11 mouse cellular contexts compared by ENCODE assay signal in genomic region chr7:84135799-84136700, GRCm38 (mm10). TPM values are rescaled to one million over a fixed set of nuclear protein-coding genes. Genes with fewer than 3 reads are reported as not detected.
A peak's percentile ranks its signal among the peaks of the same experiment; 100 is the strongest.
DNase-seq lines count a peak whose midpoint lies in the region; ATAC-seq and TF ChIP-seq lines count a peak whose summit lies in the region.
"Had no signal": no experiment of that assay in that cellular context is flagged by ENCODE, and none has a peak within 500 bp of the region (broad histone marks: within the 10 kb centered on the region; RNA-seq: fewer than 3 reads in every experiment).

No protein-coding gene starts in this region.

- no peak for ATAC-seq in heart, postnatal 0 days (ENCODE audit: insufficient read depth, low read depth)
- ATAC-seq in intestine, postnatal 0 days = peak; percentile 31; the same call in 1 of the 2 replicates
- ATAC-seq in liver, embryonic 11.5 days (replicated peaks; ENCODE audit: low FRiP score) = no peak
- ATAC-seq in forebrain, embryonic 12.5 days (ENCODE audit: low FRiP score) = no peak

- H3K4me1 ChIP-seq in heart, postnatal 0 days (ENCODE audit: control insufficient read depth, insufficient read depth) = peaks cover 88% of the 10 kb centered on the region
- peaks cover 65% of the 10 kb centered on the region for H3K4me1 ChIP-seq in heart, embryonic 10.5 days
- H3K4me1 ChIP-seq in intestine, postnatal 0 days (replicated peaks; ENCODE audit: control insufficient read depth, insufficient read depth, low read length) = peaks cover 16% of the 10 kb centered on the region
- peaks cover 18% of the 10 kb centered on the region for H3K4me1 ChIP-seq in liver, embryonic 11.5 days (replicated peaks; ENCODE audit: control insufficient read depth, insufficient read depth, low read length)
- H3K4me1 ChIP-seq in forebrain, embryonic 12.5 days = peaks cover 33% of the 10 kb centered on the region

- 32% methylated on average over 4 of the region's 4 CpGs for WGBS in heart, postnatal 0 days
- WGBS in heart, embryonic 10.5 days = 60% methylated on average over 4 of the region's 4 CpGs
- 28% methylated on average over 4 of the region's 4 CpGs for WGBS in intestine, postnatal 0 days
- 56% methylated on average over 4 of the region's 4 CpGs for WGBS in liver, embryonic 11.5 days
- 86% methylated on average over 4 of the region's 4 CpGs for WGBS in forebrain, embryonic 12.5 days

- H3K9me3 ChIP-seq in heart, postnatal 0 days (replicated peaks; ENCODE audit: control insufficient read depth, low read length) = no peaks in the 10 kb centered on the region
- H3K9me3 ChIP-seq in heart, embryonic 10.5 days = no peaks in the 10 kb centered on the region
- no peaks in the 10 kb centered on the region for H3K9me3 ChIP-seq in intestine, postnatal 0 days (ENCODE audit: control insufficient read depth)
- no peaks in the 10 kb centered on the region for H3K9me3 ChIP-seq in liver, embryonic 11.5 days (ENCODE audit: control insufficient read depth, low read length)
- H3K9me3 ChIP-seq in forebrain, embryonic 12.5 days = no peaks in the 10 kb centered on the region

- H3K27ac ChIP-seq in heart, postnatal 0 days (ENCODE audit: low read depth) = 0 out of 2 replicates have a peak overlapping the region, but pooled peaks have one; percentile 7
- no peak overlapping the region for H3K27ac ChIP-seq in heart, embryonic 10.5 days
- peak overlapping the region; percentile 55; the same call in 1 of the 2 replicates for H3K27ac ChIP-seq in intestine, postnatal 0 days (ENCODE audit: low read depth, low read length)
- no peak overlapping the region for H3K27ac ChIP-seq in liver, embryonic 11.5 days (ENCODE audit: low read depth, low read length)
- no peak overlapping the region for H3K27ac ChIP-seq in forebrain, embryonic 12.5 days

- H3ac ChIP-seq in myocyte (ENCODE audit: control insufficient read depth, insufficient read length) = no peak overlapping the region

- no peak for TF ChIP-seq EP300 in heart, postnatal 0 days (IDR thresholded peaks at IDR 0.05; ENCODE audit: low read depth)

- no peak for DNase-seq in heart, postnatal 0 days (ENCODE audit: low spot score)
- no peak for DNase-seq in heart, embryonic 10.5 days (ENCODE audit: low spot score)
- no peak for DNase-seq in liver, embryonic 11.5 days (ENCODE audit: low spot score)
- no peak for DNase-seq in embryo, embryonic 10 days (ENCODE audit: low spot score)
- no peak for DNase-seq in T-cell, adult 2 months (ENCODE audit: low spot score)
- DNase-seq: gastrocnemius, postnatal 14 days had no signal

- no peak overlapping the region for H3K4me3 ChIP-seq in heart, postnatal 0 days (ENCODE audit: low read depth, low read length)
- no peak overlapping the region for H3K4me3 ChIP-seq in heart, embryonic 10.5 days
- H3K4me3 ChIP-seq in intestine, postnatal 0 days (ENCODE audit: low read depth, low read length) = no peak overlapping the region
- no peak overlapping the region for H3K4me3 ChIP-seq in liver, embryonic 11.5 days (ENCODE audit: low read depth, low read length)
- no peak overlapping the region for H3K4me3 ChIP-seq in myocyte
- no peak overlapping the region for H3K4me3 ChIP-seq in forebrain, embryonic 12.5 days (replicated peaks)
- H3K4me3 ChIP-seq: erythroblast, embryonic 14.5 days had no signal

- no peaks in the 10 kb centered on the region for H3K36me3 ChIP-seq in heart, postnatal 0 days (replicated peaks; ENCODE audit: control insufficient read depth, insufficient read depth, low read length)
- no peaks in the 10 kb centered on the region for H3K36me3 ChIP-seq in heart, embryonic 10.5 days
- H3K36me3 ChIP-seq in intestine, postnatal 0 days (ENCODE audit: control insufficient read depth, insufficient read depth) = no peaks in the 10 kb centered on the region
- no peaks in the 10 kb centered on the region for H3K36me3 ChIP-seq in liver, embryonic 11.5 days (ENCODE audit: control insufficient read depth, insufficient read depth, low read length)
- H3K36me3 ChIP-seq in myocyte (ENCODE audit: control insufficient read depth, insufficient read depth) = no peaks in the 10 kb centered on the region
- no peaks in the 10 kb centered on the region for H3K36me3 ChIP-seq in forebrain, embryonic 12.5 days (replicated peaks)

- no peak overlapping the region for H3K9ac ChIP-seq in heart, postnatal 0 days (replicated peaks; ENCODE audit: low read depth, low read length)
- no peak overlapping the region for H3K9ac ChIP-seq in intestine, postnatal 0 days (ENCODE audit: low read depth, low read length)
- no peak overlapping the region for H3K9ac ChIP-seq in liver, embryonic 11.5 days (ENCODE audit: low read depth, low read length)
- no peak overlapping the region for H3K9ac ChIP-seq in forebrain, embryonic 12.5 days

- no peak overlapping the region for H3K4me2 ChIP-seq in heart, postnatal 0 days (ENCODE audit: low read depth, low read length)
- peak overlapping the region; percentile 25; the same call in 1 of the 2 replicates for H3K4me2 ChIP-seq in intestine, postnatal 0 days (replicated peaks; ENCODE audit: low read depth)
- peak overlapping the region; percentile 29 for H3K4me2 ChIP-seq in liver, embryonic 11.5 days
- H3K4me2 ChIP-seq in myocyte (ENCODE audit: low read depth) = peak overlapping the region; percentile 20
- H3K4me2 ChIP-seq in forebrain, embryonic 12.5 days = no peak overlapping the region

- no peak for TF ChIP-seq POLR2A in myocyte (IDR thresholded peaks at IDR 0.05; ENCODE audit: insufficient read length, low read depth)

- no peaks in the 10 kb centered on the region for H3K27me3 ChIP-seq in heart, postnatal 0 days (ENCODE audit: control insufficient read depth, insufficient read depth, low read length)
- no peaks in the 10 kb centered on the region for H3K27me3 ChIP-seq in heart, embryonic 10.5 days (ENCODE audit: insufficient read depth, poor library complexity, severe bottlenecking)
- no peaks in the 10 kb centered on the region for H3K27me3 ChIP-seq in intestine, postnatal 0 days (replicated peaks; ENCODE audit: control insufficient read depth, insufficient read depth, low read length)
- H3K27me3 ChIP-seq in liver, embryonic 11.5 days (replicated peaks; ENCODE audit: control insufficient read depth, insufficient read depth, low read length) = no peaks in the 10 kb centered on the region
- H3K27me3 ChIP-seq in myocyte (ENCODE audit: control insufficient read depth, insufficient read depth, insufficient read length) = no peaks in the 10 kb centered on the region
- no peaks in the 10 kb centered on the region for H3K27me3 ChIP-seq in forebrain, embryonic 12.5 days

- H3K79me2 ChIP-seq in myocyte (ENCODE audit: control insufficient read depth, insufficient read depth) = peaks cover 100% of the 10 kb centered on the region

- TF ChIP-seq CTCF in heart, postnatal 0 days (IDR thresholded peaks at IDR 0.05; ENCODE audit: low read depth) = no peak
- TF ChIP-seq CTCF in intestine, postnatal 0 days (IDR thresholded peaks at IDR 0.05; ENCODE audit: low read depth) = no peak

TF ChIP-seq in myocyte, 11 proteins besides CTCF, POLR2A, EP300 and RAD21:
- TF ChIP-seq MYOD1 (IDR thresholded peaks at IDR 0.05; ENCODE audit: control insufficient read depth in 1 of 3, insufficient read length in 2 of 3, low read depth in 2 of 3) (peak; percentile 15 to 56 (median 27)), MYOG (IDR thresholded peaks at IDR 0.05; ENCODE audit: control insufficient read depth in 1 of 3, insufficient read depth in 1 of 3, insufficient read length in 2 of 3, low read depth in 2 of 3) (peak in 2 of 3 experiments; percentile 28 to 43), REST (IDR thresholded peaks at IDR 0.05; ENCODE audit: insufficient read depth, insufficient read length) (no peak)

RNA-seq across cellular contexts. Expression of gene Abhd17c, which starts 15.6 kb away (rescaled TPM):
- total RNA-seq in heart, postnatal 0 days (2014; rRNA removed; ENCODE audit: low replicate concordance) = 76.1 and 99.8 TPM in 2 replicates
- polyA plus RNA-seq in heart, postnatal 0 days (2015; fragmentation: Nextera tagmentation; extraction: Ambion mirVana) = 42.6 and 45.3 TPM in 2 replicates
- 27.7 and 39.4 TPM in 2 replicates for polyA plus RNA-seq in heart, embryonic 10.5 days (2016; fragmentation: Nextera tagmentation; extraction: Ambion mirVana)
- polyA plus RNA-seq in intestine, postnatal 0 days (2015; fragmentation: Nextera tagmentation; extraction: Ambion mirVana) = 203 and 216 TPM in 2 replicates
- polyA plus RNA-seq in liver, embryonic 11.5 days (2014; fragmentation: Nextera tagmentation; extraction: Ambion mirVana) = 41.3 and 45.7 TPM in 2 replicates
- 32.4 TPM for polyA plus RNA-seq in myocyte (2012; fragmentation: generic; extraction: Trizol)
- polyA plus RNA-seq in forebrain, embryonic 12.5 days (2016; fragmentation: Nextera tagmentation; extraction: Ambion mirVana) = 37.8 and 71.4 TPM in 2 replicates

RNA-seq across cellular contexts. Expression of gene Cemip, which starts 49.7 kb away (rescaled TPM):
- total RNA-seq in heart, postnatal 0 days (2014; rRNA removed; ENCODE audit: low replicate concordance) = 1.4 and 2.9 TPM in 2 replicates
- 0.23 and 0.37 TPM in 2 replicates for polyA plus RNA-seq in heart, postnatal 0 days (2015; fragmentation: Nextera tagmentation; extraction: Ambion mirVana)
- polyA plus RNA-seq in heart, embryonic 10.5 days (2016; fragmentation: Nextera tagmentation; extraction: Ambion mirVana) = 0.41 and 0.70 TPM in 2 replicates
- 0.48 and 0.53 TPM in 2 replicates for polyA plus RNA-seq in intestine, postnatal 0 days (2015; fragmentation: Nextera tagmentation; extraction: Ambion mirVana)
- 0.14 and 0.15 TPM in 2 replicates for polyA plus RNA-seq in liver, embryonic 11.5 days (2014; fragmentation: Nextera tagmentation; extraction: Ambion mirVana)
- polyA plus RNA-seq in myocyte (2012; fragmentation: generic; extraction: Trizol) = 11.2 TPM
- 0.63 and 0.69 TPM in 2 replicates for polyA plus RNA-seq in forebrain, embryonic 12.5 days (2016; fragmentation: Nextera tagmentation; extraction: Ambion mirVana)
- total RNA-seq: common myeloid progenitor, adult 5-6 weeks had no signal

Comparison
In these comparisons a context has a peak if more than half of its experiments do, and no peak if none do; other contexts are left out.
1. H3K27ac ChIP-seq: peak in heart, postnatal 0 days (single experiment) and intestine, postnatal 0 days (single experiment); none in heart, embryonic 10.5 days (single experiment), liver, embryonic 11.5 days (single experiment) and forebrain, embryonic 12.5 days (single experiment).
2. H3K4me2 ChIP-seq: peak in intestine, postnatal 0 days (single experiment), liver, embryonic 11.5 days (single experiment) and myocyte (single experiment); none in heart, postnatal 0 days (single experiment) and forebrain, embryonic 12.5 days (single experiment).